Mouse (Mus musculus): ENCODE results near the gene Acot7.

Gene Acot7

GRCm38 (mm10) chr4:152179946-152180660 is 2.2 kb downstream of the Acot7 start:
- no peak for DNase-seq (ENCODE audit: low spot score in 2 of 2)

- DNase-seq (ENCODE audit: low spot score in 2 of 2), result no peak
These were observed 4.3 kb downstream of the Acot7 start for GRCm38 (mm10) chr4:152182205-152182604.

GRCm38 (mm10) chr4:152184353-152185035 is 6.6 kb downstream of the Acot7 start:
- no peak for DNase-seq (ENCODE audit: low spot score in 2 of 2)

GRCm38 (mm10) chr4:152185137-152185509 is 7.2 kb downstream of the Acot7 start:
- DNase-seq (ENCODE audit: low spot score in 2 of 2), result no peak

- DNase-seq (ENCODE audit: low spot score in 2 of 2), result no peak
These were observed 7.7 kb downstream of the Acot7 start for GRCm38 (mm10) chr4:152185510-152186204.

- no peak for DNase-seq (ENCODE audit: low spot score in 2 of 2)
These were observed 8.5 kb downstream of the Acot7 start for GRCm38 (mm10) chr4:152186205-152187082.

DNA sequence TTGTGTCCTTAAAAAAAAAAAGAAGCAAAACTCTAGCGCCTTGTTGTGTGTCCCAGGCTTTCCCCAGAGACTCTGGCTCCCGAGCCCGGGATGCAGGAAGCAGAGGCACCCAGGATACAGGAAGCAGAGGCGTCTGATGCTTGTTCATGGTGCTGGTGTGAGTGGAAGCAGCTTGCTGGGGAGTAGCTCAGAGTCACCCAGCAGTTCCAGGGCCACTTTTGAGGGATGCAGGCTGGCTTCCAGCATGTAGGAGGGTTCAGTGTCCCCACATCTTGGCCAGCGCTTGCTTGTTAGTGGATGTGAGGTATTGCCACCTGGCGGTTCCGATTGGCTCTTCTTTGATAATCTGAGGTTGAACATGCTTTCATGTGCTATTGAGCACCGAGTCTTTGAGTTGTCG is 9.2 kb downstream of the Acot7 start:
- DNase-seq (ENCODE audit: low spot score in 2 of 2), result no peak

GRCm38 (mm10) chr4:152188651-152189050 is 10.7 kb downstream of the Acot7 start:
- no peak for DNase-seq (ENCODE audit: low spot score in 2 of 2)

- DNase-seq (ENCODE audit: low spot score in 2 of 2), result no peak
These were observed 11.1 kb downstream of the Acot7 start for GRCm38 (mm10) chr4:152189071-152189470.

GRCm38 (mm10) chr4:152189691-152190090 is 11.8 kb downstream of the Acot7 start:
- DNase-seq (ENCODE audit: low spot score in 2 of 2), result no peak

DNA sequence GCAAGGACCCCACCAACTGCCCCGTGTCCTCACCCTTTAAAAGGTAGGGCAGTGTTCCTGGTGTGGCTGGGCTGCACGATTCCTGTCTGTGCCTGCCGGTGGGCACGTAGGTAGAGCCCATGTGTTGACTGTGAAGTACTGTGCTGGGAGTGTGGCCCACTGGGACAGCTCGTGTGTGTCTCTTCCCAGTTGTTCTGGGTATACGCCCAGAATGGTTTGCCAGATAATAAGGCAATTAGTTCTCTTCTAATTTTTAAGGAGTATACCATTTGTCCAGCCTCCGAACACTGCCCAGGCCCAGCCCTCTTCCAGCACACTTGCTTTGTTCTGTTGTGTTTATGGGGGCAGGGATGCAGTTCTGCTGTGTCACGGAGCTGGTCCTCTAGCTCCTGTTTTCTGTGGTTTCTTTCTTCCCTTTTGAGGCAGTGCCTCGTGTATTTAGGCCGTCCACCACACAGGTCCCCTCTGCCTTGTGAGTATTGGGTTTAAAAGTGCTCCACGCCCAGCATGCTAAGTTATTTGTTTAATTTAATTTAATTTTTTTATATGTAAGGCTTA is 12.2 kb downstream of the Acot7 start:
- no peak for DNase-seq (ENCODE audit: low spot score in 2 of 2)

DNA sequence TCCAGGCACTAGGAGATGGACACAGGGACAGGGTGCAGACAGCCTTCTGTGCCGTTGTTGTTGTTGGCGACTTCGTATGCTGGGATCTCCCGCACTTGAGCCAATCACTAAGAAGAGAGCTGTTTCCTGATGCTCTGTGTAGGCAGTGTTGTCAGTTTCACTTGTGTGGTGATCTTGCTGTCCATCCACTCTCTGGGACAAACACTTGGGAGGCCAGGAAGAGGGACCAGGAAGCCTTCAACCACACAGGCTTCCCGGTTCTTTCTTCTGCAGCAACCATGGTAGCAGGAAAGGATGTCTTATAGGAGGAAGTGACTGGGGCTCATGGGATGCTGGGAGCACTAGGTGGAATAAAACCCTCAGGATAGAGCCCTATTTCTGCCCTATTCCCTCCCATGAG is 12.8 kb downstream of the Acot7 start:
- DNase-seq (ENCODE audit: low spot score in 2 of 2), result no peak

- DNase-seq (ENCODE audit: low spot score in 2 of 2), result no peak
These were observed 14.6 kb downstream of the Acot7 start for GRCm38 (mm10) chr4:152192569-152192968.

DNA sequence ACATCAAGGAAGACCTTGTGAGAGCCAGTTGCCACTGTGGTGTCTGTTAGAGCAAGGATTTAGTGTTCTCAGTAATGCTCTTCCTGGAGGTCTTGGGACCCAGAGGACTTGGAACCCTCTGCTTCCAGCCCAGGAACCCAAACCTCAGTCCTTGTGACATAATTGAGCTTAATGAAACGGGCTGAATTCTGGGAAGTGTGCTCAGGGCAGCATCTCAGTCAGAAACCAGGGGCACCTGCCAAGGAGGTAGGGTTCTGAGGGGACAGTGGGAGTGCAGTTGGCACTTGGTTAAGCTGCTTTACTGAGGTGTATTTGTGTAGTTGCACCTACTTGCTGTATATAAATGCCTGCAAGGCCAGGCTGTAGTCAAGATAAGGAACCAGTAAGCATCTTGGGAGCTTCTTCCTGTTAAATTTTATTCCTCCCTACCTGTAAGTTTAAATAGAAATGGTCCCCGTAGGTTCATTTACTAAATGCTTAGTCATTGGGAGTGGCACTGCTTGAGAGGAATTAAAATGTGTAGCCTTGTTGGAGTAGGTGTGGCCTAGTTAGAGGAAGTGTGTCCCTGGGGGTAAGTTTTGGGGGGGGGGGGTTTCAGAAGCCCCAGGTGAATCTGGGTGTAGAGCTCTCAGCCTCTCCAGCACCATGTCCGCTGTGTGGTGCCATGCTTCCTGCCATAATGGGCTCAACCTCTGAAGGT is 16.7 kb downstream of the Acot7 start:
- DNase-seq (ENCODE audit: low spot score in 2 of 2), result no peak

DNA sequence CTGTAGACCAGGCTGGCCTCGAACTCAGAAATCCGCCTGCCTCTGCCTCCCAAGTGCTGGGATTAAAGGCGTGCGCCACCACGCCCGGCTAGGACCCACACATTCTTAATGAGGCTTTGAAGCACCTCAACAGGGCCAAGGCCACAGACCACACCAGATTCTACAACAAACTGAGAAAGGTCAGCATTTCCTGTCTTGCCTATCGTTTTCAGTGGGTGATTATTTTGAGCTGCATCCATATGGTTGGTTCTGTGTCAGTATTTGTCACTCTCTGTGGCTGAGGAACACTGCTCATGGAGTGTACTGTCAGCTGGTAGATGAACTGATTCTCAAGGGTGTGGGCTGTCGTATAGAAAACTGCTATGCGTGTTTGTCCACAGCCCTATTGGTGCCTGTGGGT is 18.3 kb downstream of the Acot7 start:
- no peak for DNase-seq (ENCODE audit: low spot score in 2 of 2)

DNA sequence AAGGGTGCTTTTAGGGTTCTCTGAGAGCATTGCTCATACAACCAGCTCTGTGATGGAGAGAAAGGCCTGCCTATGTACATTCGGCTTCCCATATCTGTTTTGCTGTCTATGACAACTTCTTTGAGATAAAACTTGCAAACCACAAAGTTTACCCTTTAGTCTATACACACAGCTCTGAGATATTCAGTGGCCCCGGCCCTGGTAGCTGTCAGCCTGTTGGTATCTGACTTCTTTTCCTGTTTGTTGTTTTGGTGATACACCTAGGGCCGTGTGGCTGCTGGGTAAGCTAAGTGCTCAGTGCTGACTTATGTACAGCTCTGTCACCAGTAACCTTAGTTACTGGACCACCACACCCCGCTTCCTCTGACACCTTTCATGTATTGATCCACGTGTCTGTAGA is 19.6 kb downstream of the Acot7 start:
- DNase-seq (ENCODE audit: low spot score in 2 of 2), result no peak

DNA sequence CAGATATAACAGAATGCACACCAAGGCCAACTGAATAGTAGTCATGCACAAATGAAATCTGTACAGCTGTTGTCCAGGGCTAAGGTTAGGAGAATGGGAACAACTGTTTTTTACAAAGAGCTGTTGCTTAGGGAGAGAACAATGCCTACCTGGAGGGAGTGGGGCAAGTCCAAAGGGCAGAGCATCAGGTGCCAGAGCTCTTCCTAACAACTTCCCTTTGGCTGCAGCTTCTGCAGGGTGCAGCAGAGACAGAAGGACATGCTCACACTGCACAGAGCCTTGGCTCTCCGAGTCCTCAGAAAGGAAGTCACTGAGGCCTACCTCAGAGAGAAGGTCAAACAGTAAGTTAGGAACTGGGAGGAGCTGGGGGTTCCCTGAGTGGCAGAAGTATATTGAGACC is 21.7 kb downstream of the Acot7 start:
- no peak for DNase-seq (ENCODE audit: low spot score in 2 of 2)

- no peak for DNase-seq (ENCODE audit: low spot score in 2 of 2)
These were observed 23.6 kb downstream of the Acot7 start for GRCm38 (mm10) chr4:152201492-152201891.

GRCm38 (mm10) chr4:152202418-152202817 is 24.5 kb downstream of the Acot7 start:
- no peak for DNase-seq (ENCODE audit: low spot score in 2 of 2)

GRCm38 (mm10) chr4:152202905-152203304 is 25.0 kb downstream of the Acot7 start:
- no peak for DNase-seq (ENCODE audit: low spot score in 2 of 2)

DNA sequence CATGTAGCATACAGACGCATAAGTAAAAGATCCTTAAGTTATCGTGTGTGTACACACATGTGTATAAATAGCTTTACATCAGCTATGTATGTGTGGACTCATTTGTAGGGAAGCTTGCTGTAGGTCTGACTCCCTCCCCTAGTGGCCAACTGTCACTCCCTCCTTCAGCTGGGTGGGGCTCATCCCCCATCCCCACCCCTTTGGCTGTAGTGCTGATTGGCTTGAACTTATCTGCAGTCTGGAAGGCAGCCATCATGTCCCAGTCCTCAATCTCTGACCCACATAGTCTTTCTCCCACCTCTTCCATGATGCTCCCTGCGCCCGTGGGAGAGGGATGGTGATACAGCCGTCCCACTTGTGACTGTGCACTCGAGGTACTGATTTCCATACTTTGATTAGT is 26.7 kb downstream of the Acot7 start:
- no peak for DNase-seq (ENCODE audit: low spot score in 2 of 2)

All from cerebellum, postnatal 4 days (tissue).